Mouse (Mus musculus) heart, embryonic 15.5 days (tissue): ENCODE data around the gene Itga9. TPM values are rescaled to one million over a fixed set of nuclear protein-coding genes. Genes with fewer than 3 reads are reported as not detected.

ENCODE experiments used
- ATAC-seq: fragments of 200-750 bp; cut with Nextera tagmentation; replicated peaks from 2 replicates; pipeline ENCODE4 v1.8.0; 2017; ENCODE audit warnings: low read depth, moderate TSS enrichment; ENCODE audit not compliant: insufficient number of reproducible peaks, insufficient read depth, low FRiP score
- H3K27ac ChIP-seq: fragments of 300-500 bp; sonication (generic); 2 replicates; pipeline ENCODE4 v1.5.1; 2015; ENCODE audit warnings: mild to moderate bottlenecking, inconsistent platforms
- H3K27me3 ChIP-seq: fragments of 300-500 bp; sonication (generic); 2 replicates; pipeline ENCODE4 v1.6.1; 2015; ENCODE audit warnings: inconsistent platforms
- H3K36me3 ChIP-seq: fragments of 300-500 bp; sonication (generic); 2 replicates; pipeline ENCODE4 v1.6.1; 2015; ENCODE audit warnings: mild to moderate bottlenecking, inconsistent platforms
- H3K4me1 ChIP-seq: fragments of 300-500 bp; sonication (generic); replicated peaks from 2 replicates; pipeline ENCODE4 v1.6.1; 2015; ENCODE audit warnings: inconsistent platforms
- H3K4me2 ChIP-seq: fragments of 300-500 bp; sonication (generic); 2 replicates; pipeline ENCODE4 v1.6.1; 2015; ENCODE audit warnings: inconsistent platforms, mild to moderate bottlenecking, moderate library complexity
- H3K4me3 ChIP-seq: fragments of 300-500 bp; sonication (generic); 2 replicates; pipeline ENCODE4 v1.5.1; 2015; ENCODE audit warnings: mild to moderate bottlenecking, inconsistent platforms
- H3K9ac ChIP-seq: fragments of 300-500 bp; sonication (generic); 2 replicates; pipeline ENCODE4 v1.6.1; 2015; ENCODE audit warnings: mild to moderate bottlenecking, inconsistent platforms
- H3K9me3 ChIP-seq: fragments of 300-500 bp; sonication (generic); replicated peaks from 2 replicates; pipeline ENCODE4 v1.6.1; 2016; ENCODE audit warnings: inconsistent platforms
- WGBS: fragments of 180-500 bp; shearing (Covaris S2); methylation state at CpG from one replicate; pipeline ENCODE4 v1.1.7; 2015; ENCODE audit warnings: mixed read lengths; 5-methylcytosine and 5-hydroxymethylcytosine counted together
- polyA plus RNA-seq: library from polyadenylated mRNA; unstranded; fragments of >200 nt; fragmentation: Nextera tagmentation; extraction: Ambion mirVana; gene quantifications from 2 replicates; pipeline ENCODE4 v1.2.1, GENCODE M21; 2015

Gene Itga9
- polyA plus RNA-seq, 1 experiment from 2014 or later = 12.0 TPM

DNA sequence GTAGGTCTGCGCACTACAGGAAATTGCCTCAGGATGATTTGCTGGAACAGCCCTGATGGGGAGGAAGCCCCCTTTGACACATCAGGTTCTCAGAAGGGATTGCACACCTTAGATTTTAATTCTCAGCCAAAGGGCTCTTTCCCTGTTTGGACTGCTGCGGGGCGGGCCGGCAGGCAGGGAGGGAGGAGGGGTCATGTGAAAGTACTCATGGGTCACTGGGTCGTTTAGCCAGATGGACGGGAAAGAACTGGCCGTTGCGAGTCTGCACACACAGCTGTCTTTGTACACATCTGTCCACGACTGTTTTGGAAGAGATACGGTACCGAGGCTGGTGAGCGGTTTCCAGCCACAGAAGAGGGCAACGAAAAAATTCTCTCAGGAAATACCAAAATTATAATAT is 332.9 kb downstream of the Itga9 start:
- Histone ChIP-seq H3K4me2 (no peak overlapping the region), H3K4me1 (peaks cover 58% of the 10 kb centered on the region), H3K27me3 (no peaks in the 10 kb centered on the region), H3K9me3 (no peaks in the 10 kb centered on the region), H3K36me3 (no peaks in the 10 kb centered on the region), H3K27ac (no peak overlapping the region), H3K4me3 (no peak overlapping the region), H3K9ac (no peak overlapping the region)
- ATAC-seq = no peak
- 49% methylated on average over 13 of the region's 13 CpGs for WGBS

DNA sequence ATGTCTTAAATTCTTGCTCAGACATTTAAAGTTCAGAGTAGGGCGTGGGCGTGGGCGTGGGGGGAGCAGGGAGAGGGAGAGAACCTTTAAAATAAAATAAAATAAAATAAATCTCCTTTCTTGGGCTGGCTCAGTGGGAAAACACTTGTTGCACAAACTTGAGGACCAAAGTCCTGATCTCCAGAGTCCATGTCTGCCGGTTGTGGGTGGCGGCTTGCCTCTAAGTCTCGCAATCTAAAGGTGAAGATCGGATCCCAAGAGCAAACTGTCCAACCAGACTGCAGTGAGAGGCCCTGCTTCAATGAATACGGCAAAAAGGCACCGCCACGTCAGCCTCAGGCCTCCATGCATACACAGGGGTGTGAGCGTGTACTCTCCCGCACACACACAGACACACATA is 333.3 kb downstream of the Itga9 start:
- Histone ChIP-seq H3K27ac (peak overlapping the region; percentile 1; the same call in 1 of the 2 replicates), H3K9ac (no peak overlapping the region), H3K4me1 (peaks cover 57% of the 10 kb centered on the region), H3K4me3 (no peak overlapping the region), H3K27me3 (no peaks in the 10 kb centered on the region), H3K9me3 (no peaks in the 10 kb centered on the region), H3K4me2 (no peak overlapping the region), H3K36me3 (no peaks in the 10 kb centered on the region)
- ATAC-seq = no peak
- 83% methylated on average over 12 of the region's 12 CpGs for WGBS

GRCm38 (mm10) chr9:118940591-118941207 is 334.2 kb downstream of the Itga9 start:
- no peaks in the 10 kb centered on the region for H3K27me3 ChIP-seq
- peaks cover 56% of the 10 kb centered on the region for H3K4me1 ChIP-seq
- no peak overlapping the region for H3K4me3 ChIP-seq
- 62% methylated on average over 12 of the region's 12 CpGs for WGBS
- no peak overlapping the region for H3K9ac ChIP-seq
- ATAC-seq = no peak
- peak overlapping the region; percentile 1; the same call in 1 of the 2 replicates for H3K27ac ChIP-seq
- no peaks in the 10 kb centered on the region for H3K9me3 ChIP-seq
- no peak overlapping the region for H3K4me2 ChIP-seq
- H3K36me3 ChIP-seq = no peaks in the 10 kb centered on the region

DNA sequence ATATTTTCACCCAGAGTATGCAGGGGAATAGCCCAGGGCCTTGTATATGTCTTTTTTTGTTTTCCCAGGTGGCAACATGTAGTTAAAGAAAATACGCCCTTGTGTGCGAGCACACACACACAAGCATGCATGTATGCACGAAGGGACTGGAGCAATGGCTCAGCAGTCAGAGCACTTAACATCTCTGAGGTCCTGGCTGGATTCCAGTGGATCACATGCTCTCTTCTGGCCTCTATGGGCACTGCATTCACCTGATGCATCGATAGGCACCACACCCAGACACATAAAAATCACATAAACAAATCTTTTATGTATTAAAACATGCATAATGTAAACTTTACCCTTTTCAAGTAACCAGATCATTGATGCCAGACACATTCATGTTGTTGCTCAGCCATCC is 335.5 kb downstream of the Itga9 start:
- WGBS = 53% methylated on average over 4 of the region's 4 CpGs
- H3K27ac ChIP-seq = no peak overlapping the region
- H3K9me3 ChIP-seq = no peaks in the 10 kb centered on the region
- no peak for ATAC-seq
- no peak overlapping the region for H3K9ac ChIP-seq
- H3K36me3 ChIP-seq = no peaks in the 10 kb centered on the region
- no peak overlapping the region for H3K4me2 ChIP-seq
- H3K27me3 ChIP-seq = no peaks in the 10 kb centered on the region
- no peak overlapping the region for H3K4me3 ChIP-seq
- peaks cover 45% of the 10 kb centered on the region for H3K4me1 ChIP-seq

- no peak for ATAC-seq
- H3K4me2 ChIP-seq = no peak overlapping the region
- H3K27ac ChIP-seq = no peak overlapping the region
- H3K27me3 ChIP-seq = no peaks in the 10 kb centered on the region
- WGBS = 43% methylated on average over 5 of the region's 5 CpGs
- no peaks in the 10 kb centered on the region for H3K9me3 ChIP-seq
- no peak overlapping the region for H3K4me3 ChIP-seq
- no peaks in the 10 kb centered on the region for H3K36me3 ChIP-seq
- H3K9ac ChIP-seq = no peak overlapping the region
- peaks cover 49% of the 10 kb centered on the region for H3K4me1 ChIP-seq
These were observed 337.5 kb downstream of the Itga9 start for GRCm38 (mm10) chr9:118943941-118944340.

GRCm38 (mm10) chr9:118944388-118944787 is 337.9 kb downstream of the Itga9 start:
- ATAC-seq = no peak
- WGBS = 30% methylated on average over 12 of the region's 12 CpGs
- Histone ChIP-seq H3K27ac (no peak overlapping the region), H3K27me3 (no peaks in the 10 kb centered on the region), H3K4me2 (no peak overlapping the region), H3K9ac (no peak overlapping the region), H3K4me3 (no peak overlapping the region), H3K4me1 (peaks cover 51% of the 10 kb centered on the region), H3K9me3 (no peaks in the 10 kb centered on the region), H3K36me3 (no peaks in the 10 kb centered on the region)

GRCm38 (mm10) chr9:118948486-118948885 is 342.0 kb downstream of the Itga9 start:
- H3K27ac ChIP-seq = peak overlapping the region; percentile 4; the same call in 1 of the 2 replicates
- no peaks in the 10 kb centered on the region for H3K9me3 ChIP-seq
- peaks cover 63% of the 10 kb centered on the region for H3K4me1 ChIP-seq
- no peak overlapping the region for H3K4me2 ChIP-seq
- H3K36me3 ChIP-seq = no peaks in the 10 kb centered on the region
- H3K27me3 ChIP-seq = no peaks in the 10 kb centered on the region
- no peak overlapping the region for H3K9ac ChIP-seq
- no peak overlapping the region for H3K4me3 ChIP-seq
- WGBS = 68% methylated on average over 5 of the region's 5 CpGs
- no peak for ATAC-seq

- 82% methylated on average over 8 of the region's 8 CpGs for WGBS
- no peaks in the 10 kb centered on the region for H3K36me3 ChIP-seq
- no peak overlapping the region for H3K4me2 ChIP-seq
- H3K9me3 ChIP-seq = no peaks in the 10 kb centered on the region
- ATAC-seq = no peak
- H3K4me3 ChIP-seq = no peak overlapping the region
- H3K4me1 ChIP-seq = peaks cover 58% of the 10 kb centered on the region
- no peak overlapping the region for H3K9ac ChIP-seq
- H3K27ac ChIP-seq = 0 out of 2 replicates have a peak overlapping the region, but pooled peaks have one; percentile 4
- no peaks in the 10 kb centered on the region for H3K27me3 ChIP-seq
These were observed 342.6 kb downstream of the Itga9 start for GRCm38 (mm10) chr9:118949124-118949523.

- Histone ChIP-seq H3K9me3 (no peaks in the 10 kb centered on the region), H3K27ac (0 out of 2 replicates have a peak overlapping the region, but pooled peaks have one; percentile 4), H3K9ac (no peak overlapping the region), H3K4me2 (no peak overlapping the region), H3K36me3 (no peaks in the 10 kb centered on the region), H3K4me1 (peaks cover 55% of the 10 kb centered on the region), H3K4me3 (no peak overlapping the region), H3K27me3 (no peaks in the 10 kb centered on the region)
- WGBS = 56% methylated on average over 4 of the region's 4 CpGs
- no peak for ATAC-seq
These were observed 343.2 kb downstream of the Itga9 start for GRCm38 (mm10) chr9:118949654-118950053.

GRCm38 (mm10) chr9:118950061-118950460 is 343.6 kb downstream of the Itga9 start:
- ATAC-seq = no peak
- H3K27me3 ChIP-seq = no peaks in the 10 kb centered on the region
- H3K27ac ChIP-seq = no peak overlapping the region
- H3K36me3 ChIP-seq = no peaks in the 10 kb centered on the region
- H3K4me2 ChIP-seq = no peak overlapping the region
- H3K9me3 ChIP-seq = no peaks in the 10 kb centered on the region
- H3K4me1 ChIP-seq = peaks cover 55% of the 10 kb centered on the region
- WGBS = 68% methylated on average over 10 of the region's 10 CpGs
- no peak overlapping the region for H3K9ac ChIP-seq
- H3K4me3 ChIP-seq = no peak overlapping the region
